Mouse (Mus musculus) brain, adult 2 months (tissue): ENCODE measurements around the gene Hyal1.

Source experiments
- DNase-seq: peaks from one replicate; pipeline ENCODE4 v3.0.0; 2011; ENCODE audit warnings: low read depth, low spot score

Hyal1 gene

GRCm38 (mm10) chr9:107576357-107577107, at the start of gene Hyal1:
Gene Hyal1 (plus strand): TSS chr9:107576927.
- DNase-seq, result peak; percentile 67

- DNase-seq, result peak; percentile 100
Observed at GRCm38 (mm10) chr9:107533791-107534407, 42.8 kb upstream of the Hyal1 start, which contains the start of gene Tmem115. Gene Tmem115 (plus strand): TSS chr9:107533945.

GRCm38 (mm10) chr9:107534408-107535202, 42.1 kb upstream of the Hyal1 start:
- peak; percentile 49 for DNase-seq

GRCm38 (mm10) chr9:107538231-107538630, 38.5 kb upstream of the Hyal1 start:
- peak; percentile 61 for DNase-seq

DNA sequence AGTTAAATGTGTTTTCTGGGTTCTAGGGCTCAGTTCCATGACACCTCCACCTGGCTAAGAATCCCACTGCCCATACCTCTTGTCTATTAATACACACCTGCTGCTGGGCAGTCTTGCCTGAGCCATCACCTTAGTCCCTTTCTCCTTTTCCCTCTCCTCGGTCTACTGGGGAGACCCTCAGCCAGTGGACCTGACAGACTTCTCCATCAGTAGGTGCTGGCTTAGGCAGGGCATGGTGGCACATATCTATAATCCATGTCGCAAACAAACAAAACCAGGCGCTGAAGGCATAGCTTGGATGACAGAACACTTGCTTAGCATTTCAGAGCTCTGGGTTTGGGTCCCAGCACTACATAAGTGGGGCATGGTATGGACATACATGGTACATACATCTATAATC, 38.0 kb upstream of the Hyal1 start:
- no peak for DNase-seq

GRCm38 (mm10) chr9:107539940-107540339, 36.8 kb upstream of the Hyal1 start:
- DNase-seq, result no peak

- no peak for DNase-seq
Observed at GRCm38 (mm10) chr9:107540420-107540819, 36.3 kb upstream of the Hyal1 start.

- DNase-seq, result no peak
Observed at GRCm38 (mm10) chr9:107541005-107541404, 35.7 kb upstream of the Hyal1 start.

DNA sequence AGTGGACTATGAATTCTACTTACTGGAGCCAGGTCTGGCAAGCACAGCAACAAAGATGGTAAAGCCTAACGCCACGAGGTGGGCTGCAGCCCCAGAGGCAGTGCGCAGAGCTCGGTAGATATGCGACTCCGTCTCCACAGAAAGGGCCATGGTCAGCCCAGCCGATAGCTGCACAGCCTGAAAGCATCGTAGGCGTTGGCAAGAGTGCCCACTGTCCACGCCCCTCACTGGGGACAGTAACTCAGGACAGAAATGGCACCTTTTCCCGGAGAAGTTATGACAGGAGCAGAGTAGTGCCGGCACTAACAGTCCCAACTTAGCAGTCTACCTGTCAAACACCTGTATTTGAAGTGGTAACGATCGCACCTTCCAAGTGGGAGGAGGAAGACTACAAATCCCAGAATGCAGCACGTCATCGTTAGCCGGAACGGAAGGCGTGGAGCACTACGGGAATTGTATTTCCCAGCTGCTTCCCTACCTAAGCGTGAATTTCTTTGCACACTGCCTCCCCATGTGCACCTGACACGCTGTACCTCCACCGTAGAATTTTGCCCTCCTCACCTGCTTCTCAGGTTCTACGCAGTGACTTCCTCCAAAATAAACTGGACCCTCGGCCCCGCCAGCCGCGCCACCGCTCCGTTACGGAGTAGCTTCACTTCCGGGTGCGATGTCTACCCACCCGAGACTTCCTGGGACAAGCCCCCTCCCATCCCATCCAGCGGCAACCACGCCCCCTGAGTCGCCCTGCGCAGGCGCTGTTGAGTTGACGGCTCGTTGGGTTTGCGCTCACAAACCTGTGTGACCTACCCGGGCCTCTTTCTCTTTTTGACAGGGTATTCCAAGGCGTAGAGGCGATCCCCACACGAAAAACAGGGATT, 35.0 kb upstream of the Hyal1 start, which contains the start of the genes Cyb561d2 and Nprl2:
TSS of gene Cyb561d2 (minus strand) at position 720 of the 878 bp plus-strand sequence.
TSS of gene Nprl2 (plus strand) at position 753 of the 878 bp plus-strand sequence.
- DNase-seq, result peak; percentile 97

GRCm38 (mm10) chr9:107542352-107542686, 34.4 kb upstream of the Hyal1 start:
- DNase-seq, result no peak

DNA sequence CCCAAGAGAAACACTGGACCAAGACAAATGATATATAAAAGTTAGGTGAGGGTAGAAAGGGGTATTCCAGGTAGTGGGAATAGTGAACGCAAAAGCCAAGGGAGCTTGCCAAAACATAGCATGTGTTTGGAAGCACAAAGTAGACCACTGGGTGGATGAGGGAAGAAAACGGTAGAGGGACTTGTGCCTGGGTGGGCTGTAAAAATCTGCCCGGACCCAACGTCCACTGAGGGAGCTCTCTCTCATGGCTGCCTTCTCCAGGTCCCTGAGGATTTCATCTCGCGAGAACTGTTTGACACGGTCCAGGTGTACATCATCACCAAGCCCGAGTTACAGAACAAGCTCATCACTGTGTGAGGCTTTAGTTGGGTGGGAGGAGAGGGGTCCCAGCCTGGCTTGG, 34.0 kb upstream of the Hyal1 start:
- no peak for DNase-seq

- DNase-seq, result no peak
Observed at GRCm38 (mm10) chr9:107543299-107543698, 33.4 kb upstream of the Hyal1 start.

- DNase-seq, result no peak
Observed at GRCm38 (mm10) chr9:107544196-107544700, 32.5 kb upstream of the Hyal1 start.

GRCm38 (mm10) chr9:107544729-107545128, 32.0 kb upstream of the Hyal1 start:
- no peak for DNase-seq

- DNase-seq, result no peak
Observed at GRCm38 (mm10) chr9:107545199-107545598, 31.5 kb upstream of the Hyal1 start.

DNA sequence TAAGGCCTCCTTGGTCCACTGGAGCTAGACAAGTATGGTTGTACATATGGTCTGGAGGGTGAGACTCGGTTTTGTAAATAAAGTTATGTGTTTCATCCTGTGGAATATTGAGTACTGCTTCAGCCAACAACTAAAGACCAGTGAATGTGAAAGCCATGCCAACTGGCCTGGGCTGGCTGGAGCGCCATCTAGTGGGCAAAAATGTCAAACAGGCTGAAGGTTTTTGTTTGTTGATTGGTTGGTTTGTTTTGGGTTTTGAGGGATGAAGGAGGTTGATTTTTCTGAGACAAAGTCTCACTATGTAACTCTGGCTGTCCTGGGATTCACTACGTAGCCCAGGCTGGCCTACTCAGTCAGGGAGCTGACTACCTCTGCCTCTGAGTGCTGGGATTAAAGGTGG, 31.1 kb upstream of the Hyal1 start:
- peak; percentile 84 for DNase-seq

GRCm38 (mm10) chr9:107547026-107547425, 29.7 kb upstream of the Hyal1 start, which contains the start of gene Zmynd10:
Gene Zmynd10 (plus strand): TSS chr9:107547298.
- DNase-seq, result peak; percentile 94

DNA sequence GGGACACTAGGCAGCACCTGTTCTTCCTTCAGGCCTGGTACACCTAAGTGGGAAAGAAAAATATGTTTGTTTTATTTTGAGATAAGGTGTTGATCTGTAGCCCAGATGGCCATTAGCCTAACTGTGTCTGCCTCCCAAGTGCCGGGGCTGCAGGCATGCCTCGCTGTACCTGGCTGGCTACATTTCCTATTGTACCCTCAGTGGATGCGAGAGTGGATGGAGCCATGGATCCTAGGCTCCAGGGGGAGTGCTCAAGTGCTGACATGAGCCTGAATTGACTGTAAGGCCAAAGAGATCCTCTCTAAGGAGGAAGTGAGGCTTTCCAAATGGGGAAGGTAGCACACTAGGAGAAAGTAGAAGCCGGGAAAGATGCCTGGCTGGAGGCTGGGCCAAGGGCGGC, 28.8 kb upstream of the Hyal1 start:
- DNase-seq, result no peak

- DNase-seq, result no peak
Observed at GRCm38 (mm10) chr9:107548820-107549219, 27.9 kb upstream of the Hyal1 start.

- no peak for DNase-seq
Observed at GRCm38 (mm10) chr9:107549297-107550074, 27.2 kb upstream of the Hyal1 start.
